Mouse (Mus musculus) gastrocnemius, postnatal 36 days (tissue): Measurements from ENCODE around the gene Hes6. TPM values are rescaled to one million over a fixed set of nuclear protein-coding genes. Genes with fewer than 3 reads are reported as not detected.

Experiments
- DNase-seq, 2 experiments: peaks; one replicate each; pipeline ENCODE4 v3.0.0; 2022
- intact Hi-C: fragments of 180-260 bp; cut with DNase I; formaldehyde crosslinking; loops from one replicate; pipeline ENCODE4 v1.15.1; 2025
- total RNA-seq, 2 experiments: library from RNA; stranded (reverse); gene quantifications; 2 replicates each; pipeline ENCODE4 v1.2.3; 2021

Hes6 gene
- total RNA-seq, 2 experiments from 2014 or later, result 7.5 to 7.9 TPM

DNA sequence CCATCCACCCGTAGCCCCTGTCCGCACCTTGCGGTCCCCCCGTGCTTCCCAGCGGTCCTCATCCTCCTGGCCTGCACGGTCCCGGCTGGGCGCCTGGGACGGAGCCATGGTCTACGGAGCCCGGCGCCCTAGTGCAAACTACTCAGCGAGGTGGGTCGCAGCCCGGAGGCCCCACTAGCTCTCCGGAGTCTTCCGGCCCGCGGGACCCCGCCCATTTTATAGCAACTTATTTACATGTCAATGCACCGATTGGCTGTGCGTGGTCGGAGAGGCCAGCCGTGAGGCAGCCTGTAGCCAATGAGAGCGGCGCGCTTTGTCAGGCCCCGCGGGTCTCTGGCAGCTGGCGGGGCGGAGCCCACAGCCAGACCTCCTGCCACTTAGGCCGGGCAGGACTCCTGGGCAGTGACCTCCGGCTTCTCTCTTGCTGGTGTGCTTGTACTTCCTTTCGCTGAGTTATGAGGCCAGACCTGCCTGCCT lies 770 bp downstream of the Hes6 start:
- intact Hi-C loops, result no loop called here
- DNase-seq, result peak; percentile 87 to 91

DNA sequence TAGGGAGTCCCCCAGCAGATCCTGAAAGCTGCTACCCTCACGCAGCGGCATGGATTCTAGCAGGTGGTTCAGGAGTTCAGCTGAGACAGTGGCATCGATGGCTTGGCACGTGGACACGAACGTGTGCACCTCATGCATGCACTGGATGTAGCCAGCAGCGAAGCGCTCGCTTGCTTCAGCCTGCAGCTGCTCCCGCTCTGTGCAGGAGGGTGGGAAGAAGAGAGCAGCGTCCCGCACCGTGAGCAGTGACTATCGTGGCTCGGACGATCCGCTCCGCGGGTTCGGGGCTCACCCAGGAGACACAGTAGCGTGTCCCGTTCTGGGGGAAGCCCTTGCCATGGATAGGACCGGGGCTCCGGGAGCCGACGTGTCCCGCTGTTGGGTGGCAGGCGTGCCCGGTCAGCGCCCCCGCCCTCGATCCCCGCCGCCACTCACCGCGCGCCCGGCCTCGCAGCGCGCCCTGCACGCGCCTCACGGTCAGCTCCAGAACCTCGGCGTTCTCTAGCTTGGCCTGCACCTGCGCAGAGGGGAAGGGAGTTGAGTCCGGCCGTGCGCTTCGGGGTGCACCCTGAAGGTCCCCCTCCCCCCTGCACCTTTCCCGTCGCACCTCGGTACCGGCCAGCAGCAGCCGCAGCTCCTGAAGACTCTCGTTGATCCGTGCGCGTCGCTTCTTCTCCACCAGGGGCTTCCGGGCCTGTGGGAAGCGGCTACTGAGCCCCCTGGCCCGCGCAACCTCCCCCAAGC lies 1.4 kb downstream of the Hes6 start:
- DNase-seq, result no peak
- intact Hi-C loops, result no loop called here

DNA sequence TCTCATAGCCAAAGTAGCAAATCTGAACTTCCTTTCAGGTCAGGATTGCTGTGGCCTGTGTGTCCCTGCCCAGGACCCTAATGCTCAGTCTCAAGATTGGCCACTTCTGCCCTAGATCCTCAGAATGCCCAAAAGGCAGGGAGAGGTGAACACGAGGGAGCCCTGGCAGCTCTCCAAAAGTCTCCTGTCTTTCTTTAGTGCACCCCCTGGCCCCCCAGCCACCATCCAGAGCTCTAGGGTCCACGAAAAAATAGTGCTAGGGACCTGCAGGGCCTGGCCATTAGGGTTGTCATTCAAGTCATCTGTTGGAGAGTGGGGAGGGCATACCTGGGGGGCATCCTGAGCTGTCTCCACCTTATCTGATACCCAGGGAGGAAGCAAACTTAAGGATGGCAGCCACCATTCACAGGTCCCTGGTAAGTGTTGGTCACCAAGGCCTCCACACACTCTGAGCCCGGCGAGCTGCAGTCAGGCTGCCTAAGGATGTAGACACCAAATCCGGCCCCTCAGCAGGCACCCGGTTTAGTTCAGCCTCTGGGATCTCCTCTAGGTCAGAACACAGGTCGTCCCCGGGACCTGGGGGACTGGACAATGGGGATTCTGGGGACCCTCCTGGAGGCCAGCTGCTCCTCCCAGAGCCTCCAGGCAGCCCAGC lies 2.1 kb downstream of the Hes6 start:
- no peak for DNase-seq
- intact Hi-C loops, result no loop called here

DNA sequence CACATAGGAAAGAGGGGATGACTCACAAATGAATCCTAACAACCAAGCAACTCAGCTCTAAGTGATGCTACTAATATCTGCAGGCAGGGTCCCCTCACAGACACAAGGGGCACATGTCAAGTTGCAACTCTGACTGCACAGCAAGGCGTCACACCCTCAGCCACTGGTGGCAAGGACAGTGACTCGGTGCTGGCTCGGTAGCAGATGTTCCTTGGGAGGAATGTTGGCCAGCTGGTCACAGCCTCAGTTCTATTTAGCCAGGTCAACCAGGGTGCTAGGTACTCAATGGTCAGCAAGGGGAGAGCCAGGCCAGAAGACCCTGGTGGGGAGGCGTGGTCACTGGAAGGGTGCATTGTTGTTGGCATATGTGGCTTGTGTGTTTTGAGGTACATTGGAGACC lies 6.0 kb downstream of the Hes6 start:
- intact Hi-C loops, result no loop called here
- DNase-seq, result no peak

DNA sequence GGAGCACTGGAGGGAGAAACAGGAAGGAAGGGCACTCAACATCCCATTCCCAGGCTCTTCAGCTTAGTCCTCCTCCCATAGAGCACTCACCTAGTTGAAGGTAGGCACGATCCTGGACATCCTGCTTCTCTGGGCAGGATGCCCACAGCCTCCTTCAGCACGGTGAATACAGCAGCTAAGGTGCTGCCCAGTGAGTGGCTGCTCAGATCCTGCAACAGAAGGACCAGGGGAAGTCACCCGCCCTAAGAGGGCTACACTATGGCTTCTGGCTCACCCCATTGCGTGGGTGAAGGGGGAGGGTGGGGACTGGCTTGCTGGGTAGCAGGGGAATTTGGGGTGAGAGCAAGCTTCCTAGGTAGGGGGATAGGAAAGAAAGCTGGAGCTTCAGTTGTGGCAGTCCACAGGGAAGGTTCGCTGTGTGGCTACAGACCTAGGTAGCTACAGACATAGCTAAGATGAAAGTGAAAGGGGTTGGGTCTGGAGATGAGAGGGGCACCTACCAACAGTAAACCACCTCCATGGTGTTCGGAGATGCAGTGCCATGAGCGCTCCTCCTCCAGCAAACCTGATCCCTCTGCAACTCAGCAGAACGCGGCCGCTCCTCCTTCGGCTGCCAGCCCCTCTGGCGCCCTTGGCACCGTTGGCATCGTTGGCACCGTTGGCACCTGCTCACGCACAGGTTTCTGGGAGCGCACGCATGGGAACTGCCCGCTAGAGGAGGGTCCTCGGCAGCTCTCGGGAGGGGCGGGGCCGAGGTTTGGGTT lies 8.2 kb downstream of the Hes6 start:
- peak; percentile 57 to 58 for DNase-seq
- intact Hi-C loops, result no loop called here

DNA sequence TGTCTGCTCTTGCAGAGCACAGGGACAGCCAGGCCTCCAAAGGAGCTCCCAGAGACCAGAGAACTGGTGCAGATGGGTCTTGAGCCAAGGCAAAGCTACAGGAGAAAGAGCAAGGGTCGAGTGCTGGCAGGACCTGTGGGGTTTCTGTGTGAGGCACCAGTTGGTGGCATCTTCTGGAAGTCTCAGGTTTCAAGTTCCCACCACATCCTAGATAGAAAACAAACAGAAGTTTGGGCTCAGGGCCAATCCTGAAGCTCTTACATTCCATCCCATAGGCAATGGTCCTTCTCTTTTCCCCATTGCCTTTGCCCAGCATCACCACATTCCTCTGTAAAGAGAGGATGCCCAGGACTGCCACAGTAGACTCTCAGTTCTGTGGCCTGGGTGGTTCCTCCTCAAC lies 8.9 kb downstream of the Hes6 start:
- intact Hi-C loops, result no loop called here
- no peak for DNase-seq

DNA sequence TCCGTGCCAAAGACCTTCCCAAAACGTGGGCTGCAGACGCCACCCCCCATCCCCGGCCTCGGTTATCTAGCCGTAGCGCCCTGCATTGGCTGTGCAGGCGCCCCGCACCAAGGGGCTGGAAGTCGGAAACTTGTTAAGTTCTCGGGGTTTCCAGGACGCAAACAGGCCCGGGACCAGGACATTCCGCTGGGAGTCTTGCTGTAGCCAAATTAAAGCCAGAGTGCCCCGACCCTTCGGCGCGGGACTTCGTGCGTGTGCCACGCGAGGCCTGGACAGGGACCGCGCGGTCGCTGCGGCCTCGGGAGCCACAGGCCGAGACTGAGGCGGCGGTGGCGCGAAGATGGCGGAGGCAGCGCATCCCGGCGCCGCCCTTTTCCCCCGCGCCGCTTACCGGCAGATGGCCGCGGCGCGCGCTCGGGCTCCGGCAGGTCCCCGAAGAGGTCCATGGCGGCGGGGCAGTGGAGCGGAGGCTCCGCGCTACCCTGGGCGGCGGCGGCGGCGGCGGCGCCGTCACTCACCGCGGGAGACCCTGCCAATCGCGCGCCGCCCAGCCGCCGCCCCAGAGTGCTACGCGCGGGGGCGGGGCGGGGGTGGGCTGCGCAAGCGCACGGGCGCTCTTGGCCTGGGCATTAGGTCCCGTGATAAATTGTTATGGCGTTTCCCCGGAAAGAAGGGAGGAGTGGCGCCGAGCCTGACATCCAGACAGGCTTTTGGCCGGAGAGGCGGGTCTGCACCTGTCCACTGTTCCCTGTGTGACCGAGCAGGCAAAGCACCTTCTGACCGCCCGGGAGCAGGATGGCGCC lies 15.4 kb downstream of the Hes6 start, which contains the start of gene Ilkap:
TSS of gene Ilkap (minus strand) at position 556 of the 803 bp plus-strand sequence.
- peak; percentile 74 to 81 for DNase-seq
- intact Hi-C loops, result no loop called here

DNA sequence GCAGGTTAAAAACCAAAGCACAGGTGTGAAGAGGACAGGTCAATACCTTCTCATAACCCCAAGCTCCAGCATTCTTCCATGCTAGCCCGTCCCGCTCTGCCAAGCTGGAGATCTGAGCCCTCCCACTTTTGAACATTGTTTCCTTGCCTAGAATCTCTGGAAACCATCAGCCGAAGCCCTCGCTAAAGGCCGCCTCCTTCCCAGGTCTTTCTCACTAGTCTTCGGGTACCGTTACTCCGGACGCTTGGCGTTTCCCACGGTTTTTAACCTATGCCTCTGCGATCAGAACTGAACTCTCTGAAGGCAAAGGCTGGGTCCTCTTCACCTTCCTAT lies 15.9 kb downstream of the Hes6 start:
- no peak for DNase-seq
- intact Hi-C loops, result no loop called here

DNA sequence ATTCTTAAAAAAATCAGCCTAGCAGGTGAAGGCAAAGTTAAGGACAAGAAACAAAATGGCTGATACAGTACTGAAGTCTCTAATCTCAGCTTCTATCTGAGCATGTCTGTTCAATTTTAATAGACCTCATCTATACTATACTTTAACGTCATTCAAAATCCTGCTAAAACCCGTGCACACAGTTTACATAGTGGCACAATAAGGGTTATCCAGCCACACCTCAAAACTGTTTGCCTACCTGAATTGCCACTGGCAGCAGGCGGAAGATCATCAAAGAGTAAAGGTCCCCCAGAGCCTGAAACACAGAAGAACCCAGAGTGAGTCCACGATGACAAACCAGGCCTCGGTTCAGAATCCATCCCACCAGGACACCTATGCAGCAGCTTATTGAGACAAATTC lies 23.5 kb downstream of the Hes6 start:
- no peak for DNase-seq
- intact Hi-C loops, result no loop called here

DNA sequence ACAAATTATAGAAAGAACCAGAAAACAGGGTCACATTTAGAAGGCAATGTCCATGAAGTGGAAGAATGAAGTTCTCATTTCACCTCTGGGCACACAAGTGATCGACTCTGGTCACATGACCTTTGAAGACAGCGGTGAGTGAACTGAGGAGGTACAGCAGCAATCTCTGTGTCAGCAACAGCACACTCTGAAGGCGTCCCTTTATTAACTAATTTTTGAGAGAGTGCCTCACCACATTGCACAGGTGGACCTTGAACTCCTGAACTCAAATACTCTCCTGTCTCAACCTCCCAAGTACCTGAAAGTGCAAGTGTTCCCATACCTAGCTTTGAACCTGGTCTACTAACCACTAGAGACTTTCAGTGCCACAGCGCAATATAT lies 32.8 kb downstream of the Hes6 start:
- intact Hi-C loops, result loop anchor here (5.0 kb wide), 1 partner anchor 34 kb away; no protein-coding TSS in a partner anchor
- DNase-seq, result no peak

DNA sequence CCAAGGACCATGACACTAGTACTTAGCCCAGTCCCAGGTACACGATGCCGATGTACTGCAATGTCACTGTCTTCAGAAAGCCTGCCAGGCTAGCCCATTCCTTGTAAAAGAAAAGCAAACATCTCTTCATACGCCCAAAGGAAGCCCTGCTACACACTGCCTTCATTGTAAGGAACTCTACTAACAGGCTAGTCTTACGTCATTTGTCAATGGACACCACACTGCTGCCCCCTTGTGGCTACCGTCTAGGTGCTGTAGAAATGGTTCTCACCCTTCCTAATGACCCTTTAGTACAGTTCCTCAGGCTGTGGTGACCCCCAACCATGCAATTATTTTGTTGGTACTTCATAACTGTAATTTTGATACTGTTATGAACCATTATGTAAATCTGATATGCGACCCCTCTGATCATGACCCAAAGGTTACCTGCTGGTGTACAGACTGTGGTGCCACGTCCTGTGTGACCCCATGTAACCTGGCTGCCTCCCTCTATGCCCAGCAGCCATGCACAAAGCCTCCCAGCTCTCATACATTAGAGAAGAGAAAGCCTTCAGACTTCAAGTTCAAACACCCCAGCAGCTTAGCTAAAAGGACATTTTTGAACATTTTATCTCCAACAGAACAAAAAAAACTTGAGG lies 33.3 kb downstream of the Hes6 start:
- peak; percentile 58 to 71 for DNase-seq
- intact Hi-C loops, result loop anchor here (5.0 kb wide), 1 partner anchor 33 kb away; no protein-coding TSS in a partner anchor

DNA sequence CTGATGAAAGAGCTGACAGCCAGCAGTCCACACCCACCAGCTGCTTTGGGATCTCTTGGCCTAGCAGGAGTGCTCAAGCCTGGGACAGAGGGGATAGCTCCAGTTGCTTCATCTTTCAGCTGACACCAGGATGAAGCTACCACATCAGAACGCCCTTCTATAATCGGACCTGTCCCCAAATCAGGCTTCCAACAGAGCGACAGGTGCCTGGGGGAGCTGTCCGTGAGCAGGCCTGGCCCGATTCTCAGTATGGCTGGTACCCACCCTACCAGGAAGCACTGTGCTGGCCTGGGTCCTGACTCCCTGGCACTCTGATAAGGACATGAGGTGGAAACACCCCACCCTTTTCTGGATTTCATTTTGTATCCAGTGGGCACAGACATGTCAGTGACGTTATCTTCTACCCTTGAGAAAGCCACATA lies 40.4 kb downstream of the Hes6 start:
- intact Hi-C loops, result no loop called here
- DNase-seq, result no peak

DNA sequence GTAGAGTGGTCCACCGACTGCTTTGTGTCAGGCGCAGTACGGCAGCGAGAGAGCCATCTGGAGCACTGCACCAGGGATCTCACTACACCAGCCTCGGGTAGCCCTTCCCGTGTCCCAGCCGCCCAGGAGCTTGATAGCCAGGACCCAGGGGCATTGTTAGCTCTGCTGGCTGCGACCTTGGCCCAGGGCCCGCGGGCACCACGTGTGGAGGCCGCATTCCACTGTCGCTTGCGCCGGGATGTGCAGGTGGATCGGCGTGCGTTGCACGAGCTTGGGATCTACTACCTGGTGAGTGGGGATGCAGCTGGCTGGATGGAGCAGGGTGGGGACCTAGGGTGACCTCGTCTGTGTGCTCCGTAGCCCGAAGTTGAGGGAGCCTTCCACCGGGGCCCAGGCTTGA lies 43.8 kb downstream of the Hes6 start:
- intact Hi-C loops, result no loop called here

DNA sequence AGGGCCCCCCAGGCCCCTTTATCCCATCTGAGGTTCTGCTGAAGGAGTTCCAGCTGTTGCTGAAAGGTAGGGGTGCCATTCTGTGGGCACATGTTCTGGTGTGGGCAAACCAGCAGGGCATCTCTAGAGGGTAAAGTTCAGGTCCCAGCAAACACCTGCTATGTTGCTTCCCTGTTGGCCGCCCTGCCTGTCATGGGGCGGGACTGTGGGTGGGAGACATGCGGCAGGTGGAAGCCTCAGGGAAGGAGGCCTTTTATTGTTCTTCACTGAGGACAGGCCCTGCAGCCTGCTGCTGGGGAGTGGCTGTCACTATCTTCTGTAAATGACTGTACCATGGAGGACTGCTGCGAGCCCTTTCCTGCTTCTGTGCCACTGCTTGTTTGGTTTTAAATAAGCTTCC lies 44.4 kb downstream of the Hes6 start:
- DNase-seq, result no peak
- intact Hi-C loops, result no loop called here

More for the DNA sequence above, 43.8 kb downstream of the Hes6 start:
- no peak for DNase-seq

DNA sequence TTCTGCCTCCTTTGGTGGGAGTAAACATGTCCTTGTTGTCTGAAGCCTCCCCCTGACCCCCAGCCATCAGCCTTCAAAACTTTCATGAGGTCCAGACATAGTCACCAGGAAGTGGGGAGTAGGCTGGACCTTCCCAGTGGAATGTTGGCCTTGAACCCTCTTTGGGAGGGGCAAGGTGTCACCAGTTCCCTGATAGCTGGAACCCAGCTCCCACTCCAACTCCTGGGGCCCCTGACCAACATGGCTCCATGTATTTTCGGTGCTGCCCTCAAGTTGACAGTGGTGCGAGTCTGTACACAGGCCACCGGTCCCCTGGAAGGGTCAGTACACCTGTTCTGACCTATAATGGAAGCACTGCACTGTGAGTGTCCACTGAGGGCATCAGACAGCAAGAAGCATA lies 46.5 kb downstream of the Hes6 start:
- intact Hi-C loops, result no loop called here
- DNase-seq, result no peak

DNA sequence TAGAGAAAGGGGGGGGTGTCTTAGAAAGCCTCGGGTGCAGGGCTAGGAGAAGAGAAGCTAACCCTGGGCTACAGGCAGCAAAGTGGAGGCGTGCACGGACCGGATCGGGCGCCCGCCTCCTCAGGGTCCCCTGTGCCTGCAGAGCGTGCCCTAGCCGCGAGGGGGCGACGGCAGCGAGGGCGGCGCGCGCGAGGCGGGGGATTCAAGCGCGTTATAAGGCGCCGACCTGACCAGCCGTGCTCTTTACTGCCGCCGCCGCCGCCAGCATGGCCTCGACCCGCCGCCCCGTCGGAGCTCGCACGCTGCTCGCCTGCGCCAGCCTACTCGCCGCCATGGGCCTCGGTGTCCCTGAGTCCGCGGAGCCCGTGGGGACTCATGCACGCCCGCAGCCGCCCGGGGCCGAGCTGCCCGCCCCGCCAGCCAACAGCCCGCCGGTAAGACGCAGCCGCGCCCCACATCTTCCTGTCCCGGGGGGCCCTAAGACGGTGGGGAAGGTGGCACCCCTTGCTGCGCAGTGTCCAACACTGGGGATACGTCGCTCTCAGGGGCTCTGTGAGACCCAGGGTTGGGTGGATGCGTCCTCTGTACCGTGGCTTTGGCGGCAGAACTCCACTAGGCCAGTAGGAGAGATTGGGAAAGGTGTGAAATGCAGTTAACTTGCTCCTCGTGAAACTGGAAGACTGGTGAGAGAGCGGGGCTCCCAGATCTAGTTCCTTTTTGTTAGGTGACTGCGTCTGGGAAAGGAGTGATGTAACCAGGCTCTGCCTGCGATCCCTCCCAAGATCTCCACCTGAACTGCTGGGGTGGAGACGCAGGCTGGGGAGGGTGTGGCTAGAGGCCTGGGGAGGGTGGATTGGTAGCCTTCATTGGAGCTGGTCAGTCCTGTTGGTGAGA lies 47.4 kb downstream of the Hes6 start, which contains the start of gene Erfe:
TSS of gene Erfe (plus strand) at position 216 of the 894 bp plus-strand sequence.
- DNase-seq, result peak; percentile 63 to 68
- intact Hi-C loops, result no loop called here

DNA sequence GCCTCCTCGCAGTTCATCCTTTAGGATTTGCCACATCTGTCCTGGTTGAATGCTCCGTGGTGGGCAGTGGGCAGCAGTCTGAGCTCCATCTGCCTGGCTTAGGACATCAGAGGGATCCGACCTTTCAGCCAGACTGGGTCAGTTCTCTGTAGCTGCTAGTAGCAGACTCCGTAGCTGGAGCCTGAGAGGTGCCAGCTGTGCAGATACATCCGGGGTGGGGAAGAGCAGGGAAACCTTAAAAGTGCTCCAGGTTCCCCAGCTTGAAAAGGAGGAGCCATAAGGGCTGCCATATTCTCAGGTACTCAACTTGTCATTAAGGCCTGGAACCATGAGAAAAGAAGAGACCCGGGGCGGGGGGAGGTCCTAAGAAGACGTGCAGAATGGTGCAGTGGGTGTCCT lies 48.0 kb downstream of the Hes6 start:
- intact Hi-C loops, result no loop called here
- DNase-seq, result no peak

DNA sequence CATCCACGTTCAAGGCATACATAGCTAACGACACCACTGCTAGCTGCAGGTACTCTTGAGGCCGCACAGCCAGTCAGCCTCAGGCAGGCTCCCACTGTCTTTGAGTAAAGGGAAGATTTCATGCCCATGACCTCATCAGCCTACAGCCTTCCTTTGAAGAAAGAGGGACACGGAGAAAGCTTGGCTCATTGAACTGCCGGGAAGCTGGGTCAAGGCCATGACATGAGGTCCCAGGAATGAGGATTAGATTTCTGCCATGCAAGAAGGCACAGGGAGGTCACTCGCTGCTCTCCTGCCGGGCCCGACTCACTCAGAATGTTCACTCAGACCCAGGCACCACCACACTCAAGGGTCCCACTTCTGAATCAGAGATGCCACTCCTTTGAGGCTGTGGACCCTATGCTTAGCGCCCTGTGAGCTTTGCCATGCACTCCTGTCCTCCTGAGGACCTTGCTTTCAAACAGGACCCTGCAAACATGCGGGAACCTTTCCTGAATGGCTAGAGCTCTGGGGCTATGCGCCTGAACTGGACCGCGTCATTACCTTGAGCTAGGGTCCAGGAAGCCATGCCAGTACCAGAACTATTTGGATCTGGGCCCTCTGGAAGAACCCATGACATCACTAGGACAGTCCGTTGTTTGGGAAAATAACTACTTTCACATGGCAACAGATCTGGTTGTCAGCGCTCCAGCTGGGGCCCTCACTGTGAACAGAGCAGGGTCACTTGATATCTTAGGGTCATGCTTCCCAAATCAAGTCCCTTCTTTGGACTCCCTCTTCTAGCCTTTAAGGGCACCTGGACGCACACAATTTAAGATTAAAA lies 48.8 kb downstream of the Hes6 start:
- intact Hi-C loops, result no loop called here

More for the DNA sequence above, 48.8 kb downstream of the Hes6 start:
- no peak for DNase-seq
